Mouse (Mus musculus): ENCODE data around the gene Zbtb12.
"Not testable (repeated sequence)": the region's sequence is repeated elsewhere in the genome, so short reads cannot be mapped to it uniquely, and the experiment has no call there.

Zbtb12 gene

GRCm38 (mm10) chr17:34879336-34879879 lies at the start of gene Zbtb12:
Gene Zbtb12, plus strand, starts transcription at chr17:34879483.
- DNase-seq (ENCODE audit: low read depth in 1 of 2, low spot score in 2 of 2) = no peak

- DNase-seq (ENCODE audit: low read depth in 1 of 2, low spot score in 2 of 2) = not testable (repeated sequence)
Measured at GRCm38 (mm10) chr17:34830776-34831175, 48.5 kb upstream of the Zbtb12 start.

- no peak for DNase-seq (ENCODE audit: low read depth in 1 of 2, low spot score in 2 of 2)
Measured at GRCm38 (mm10) chr17:34836155-34836855, 43.0 kb upstream of the Zbtb12 start.

- DNase-seq (ENCODE audit: low read depth in 1 of 2, low spot score in 2 of 2) = peak; percentile 81 to 90
Measured at GRCm38 (mm10) chr17:34836856-34837221, 42.4 kb upstream of the Zbtb12 start, which contains the start of the genes Stk19 and Dxo. Gene Stk19, minus strand, starts transcription at chr17:34836945. Gene Dxo, plus strand, starts transcription at chr17:34837019.

- no peak for DNase-seq (ENCODE audit: low read depth in 1 of 2, low spot score in 2 of 2)
Measured at GRCm38 (mm10) chr17:34837464-34838324, 41.6 kb upstream of the Zbtb12 start.

GRCm38 (mm10) chr17:34838785-34839184 lies 40.5 kb upstream of the Zbtb12 start:
- DNase-seq (ENCODE audit: low read depth in 1 of 2, low spot score in 2 of 2) = no peak

- no peak for DNase-seq (ENCODE audit: low read depth in 1 of 2, low spot score in 2 of 2)
Measured at GRCm38 (mm10) chr17:34840736-34841307, 38.5 kb upstream of the Zbtb12 start.

GRCm38 (mm10) chr17:34844884-34845283 lies 34.4 kb upstream of the Zbtb12 start:
- no peak for DNase-seq (ENCODE audit: low read depth in 1 of 2, low spot score in 2 of 2)

GRCm38 (mm10) chr17:34847192-34847591 lies 32.1 kb upstream of the Zbtb12 start:
- DNase-seq (ENCODE audit: low read depth in 1 of 2, low spot score in 2 of 2) = no peak

- DNase-seq (ENCODE audit: low read depth in 1 of 2, low spot score in 2 of 2) = no peak
Measured at GRCm38 (mm10) chr17:34847615-34848014, 31.7 kb upstream of the Zbtb12 start.

GRCm38 (mm10) chr17:34849722-34850516 lies 29.4 kb upstream of the Zbtb12 start, which contains the start of the genes Skiv2l and Nelfe:
Gene Skiv2l, minus strand, starts transcription at chr17:34850210.
Gene Nelfe, plus strand, starts transcription at chr17:34850391.
- DNase-seq (ENCODE audit: low read depth in 1 of 2, low spot score in 2 of 2) = peak; percentile 93 to 97

GRCm38 (mm10) chr17:34850517-34851125 lies 28.7 kb upstream of the Zbtb12 start:
- no peak for DNase-seq (ENCODE audit: low read depth in 1 of 2, low spot score in 2 of 2)

GRCm38 (mm10) chr17:34853511-34853910 lies 25.8 kb upstream of the Zbtb12 start:
- DNase-seq (ENCODE audit: low read depth in 1 of 2, low spot score in 2 of 2) = no peak

GRCm38 (mm10) chr17:34854761-34855160 lies 24.5 kb upstream of the Zbtb12 start:
- no peak for DNase-seq (ENCODE audit: low read depth in 1 of 2, low spot score in 2 of 2)

GRCm38 (mm10) chr17:34855825-34856224 lies 23.5 kb upstream of the Zbtb12 start:
- DNase-seq (ENCODE audit: low read depth in 1 of 2, low spot score in 2 of 2) = no peak

- no peak for DNase-seq (ENCODE audit: low read depth in 1 of 2, low spot score in 2 of 2)
Measured at GRCm38 (mm10) chr17:34858670-34859069, 20.6 kb upstream of the Zbtb12 start.

GRCm38 (mm10) chr17:34860514-34860913 lies 18.8 kb upstream of the Zbtb12 start:
- DNase-seq (ENCODE audit: low read depth in 1 of 2, low spot score in 2 of 2) = no peak

- DNase-seq (ENCODE audit: low read depth in 1 of 2, low spot score in 2 of 2) = no peak
Measured at GRCm38 (mm10) chr17:34861704-34862415, 17.4 kb upstream of the Zbtb12 start.

GRCm38 (mm10) chr17:34862416-34863081 lies 16.7 kb upstream of the Zbtb12 start, which contains the start of gene Cfb:
Gene Cfb, minus strand, starts transcription at chr17:34862518.
- DNase-seq (ENCODE audit: low read depth in 1 of 2, low spot score in 2 of 2) = no peak
